Mouse (Mus musculus) heart, embryonic 11.5 days (tissue): ENCODE data around the gene Fgfr1op2. TPM values are rescaled to one million over a fixed set of nuclear protein-coding genes. Genes with fewer than 3 reads are reported as not detected.

ENCODE experiments used
- ATAC-seq: fragments of 200-750 bp; cut with Nextera tagmentation; replicated peaks from 2 replicates; pipeline ENCODE4 v1.8.0; 2017; ENCODE audit warnings: moderate library complexity; ENCODE audit not compliant: insufficient number of reproducible peaks, low FRiP score, low TSS enrichment
- H3K27ac ChIP-seq: fragments of 300-500 bp; sonication (generic); 2 replicates; pipeline ENCODE4 v1.5.1; 2014; ENCODE audit warnings: mild to moderate bottlenecking, low read depth, low read length
- H3K27me3 ChIP-seq: fragments of 300-500 bp; sonication (generic); 2 replicates; pipeline ENCODE4 v1.6.1; 2014; ENCODE audit warnings: mild to moderate bottlenecking, low read length, mixed read lengths; ENCODE audit not compliant: control insufficient read depth, insufficient read depth
- H3K36me3 ChIP-seq: fragments of 300-500 bp; sonication (generic); 2 replicates; pipeline ENCODE4 v1.6.1; 2014; ENCODE audit warnings: mild to moderate bottlenecking, low read length, moderate library complexity, mixed read lengths; ENCODE audit not compliant: control insufficient read depth, insufficient read depth
- H3K4me1 ChIP-seq: fragments of 300-500 bp; sonication (generic); 2 replicates; pipeline ENCODE4 v1.6.1; 2014; ENCODE audit warnings: low read length; ENCODE audit not compliant: control insufficient read depth, insufficient read depth
- H3K4me2 ChIP-seq: fragments of 300-500 bp; sonication (generic); 2 replicates; pipeline ENCODE4 v1.6.1; 2014; ENCODE audit warnings: mild to moderate bottlenecking, moderate library complexity
- H3K4me3 ChIP-seq: fragments of 300-500 bp; sonication (generic); 2 replicates; pipeline ENCODE4 v1.5.1; 2014; ENCODE audit warnings: low read depth, low read length
- H3K9ac ChIP-seq: fragments of 300-500 bp; sonication (generic); 2 replicates; pipeline ENCODE4 v1.6.1; 2014; ENCODE audit warnings: mild to moderate bottlenecking, low read depth, low read length, moderate library complexity
- H3K9me3 ChIP-seq: fragments of 300-500 bp; sonication (generic); replicated peaks from 2 replicates; pipeline ENCODE4 v1.6.1; 2016; ENCODE audit warnings: low read length; ENCODE audit not compliant: control insufficient read depth
- WGBS: fragments of 180-500 bp; shearing (Covaris S2); extraction: QIAGEN DNeasy Blood & Tissue Kit; methylation state at CpG from one replicate; pipeline ENCODE4 v1.1.7; 2014; ENCODE audit not compliant: insufficient replicate concordance; 5-methylcytosine and 5-hydroxymethylcytosine counted together
- polyA plus RNA-seq: library from polyadenylated mRNA; unstranded; fragments of >200 nt; fragmentation: Nextera tagmentation; extraction: Ambion mirVana; gene quantifications from 2 replicates; pipeline ENCODE4 v1.2.1, GENCODE M21; 2014

Fgfr1op2 gene
- polyA plus RNA-seq, 1 experiment from 2014 or later = 92.8 TPM

GRCm38 (mm10) chr6:146612736-146613135, 35.7 kb downstream of the Fgfr1op2 start:
- Histone ChIP-seq H3K9me3 (no peaks in the 10 kb centered on the region), H3K27ac (no peak overlapping the region), H3K4me3 (no peak overlapping the region), H3K4me2 (no peak overlapping the region), H3K36me3 (peaks cover 42% of the 10 kb centered on the region), H3K9ac (no peak overlapping the region), H3K4me1 (no peaks in the 10 kb centered on the region), H3K27me3 (no peaks in the 10 kb centered on the region)
- WGBS = 89% methylated on average over 5 of the region's 5 CpGs
- no peak for ATAC-seq

GRCm38 (mm10) chr6:146613907-146614306, 36.9 kb downstream of the Fgfr1op2 start:
- H3K9me3 ChIP-seq = no peaks in the 10 kb centered on the region
- no peaks in the 10 kb centered on the region for H3K27me3 ChIP-seq
- WGBS = 89% methylated on average over 5 of the region's 5 CpGs
- no peak overlapping the region for H3K27ac ChIP-seq
- no peak for ATAC-seq
- H3K9ac ChIP-seq = no peak overlapping the region
- H3K36me3 ChIP-seq = peaks cover 51% of the 10 kb centered on the region
- no peaks in the 10 kb centered on the region for H3K4me1 ChIP-seq
- H3K4me3 ChIP-seq = no peak overlapping the region
- no peak overlapping the region for H3K4me2 ChIP-seq

- H3K36me3 ChIP-seq = peaks cover 50% of the 10 kb centered on the region
- H3K9ac ChIP-seq = no peak overlapping the region
- H3K4me1 ChIP-seq = no peaks in the 10 kb centered on the region
- no peak overlapping the region for H3K27ac ChIP-seq
- no peak overlapping the region for H3K4me2 ChIP-seq
- H3K4me3 ChIP-seq = no peak overlapping the region
- no peaks in the 10 kb centered on the region for H3K9me3 ChIP-seq
- 90% methylated on average over 5 of the region's 5 CpGs for WGBS
- ATAC-seq = no peak
- H3K27me3 ChIP-seq = no peaks in the 10 kb centered on the region
Measured at GRCm38 (mm10) chr6:146614541-146614940, 37.5 kb downstream of the Fgfr1op2 start.

- Histone ChIP-seq H3K27me3 (no peaks in the 10 kb centered on the region), H3K36me3 (peaks cover 43% of the 10 kb centered on the region), H3K4me2 (no peak overlapping the region), H3K27ac (no peak overlapping the region), H3K4me1 (no peaks in the 10 kb centered on the region), H3K4me3 (no peak overlapping the region), H3K9me3 (no peaks in the 10 kb centered on the region), H3K9ac (no peak overlapping the region)
- 92% methylated on average over 8 of the region's 8 CpGs for WGBS
- ATAC-seq = no peak
Measured at GRCm38 (mm10) chr6:146615891-146616290, 38.9 kb downstream of the Fgfr1op2 start.

- peaks cover under 1% of the 10 kb centered on the region; the same call in 1 of the 2 replicates for H3K4me1 ChIP-seq
- 85% methylated on average over 2 of the region's 2 CpGs for WGBS
- no peak overlapping the region for H3K27ac ChIP-seq
- no peaks in the 10 kb centered on the region for H3K27me3 ChIP-seq
- no peak overlapping the region for H3K4me2 ChIP-seq
- H3K9ac ChIP-seq = no peak overlapping the region
- H3K4me3 ChIP-seq = no peak overlapping the region
- ATAC-seq = no peak
- peaks cover 43% of the 10 kb centered on the region for H3K36me3 ChIP-seq
- no peaks in the 10 kb centered on the region for H3K9me3 ChIP-seq
Measured at GRCm38 (mm10) chr6:146616670-146617069, 39.7 kb downstream of the Fgfr1op2 start.

GRCm38 (mm10) chr6:146628123-146628522, 51.1 kb downstream of the Fgfr1op2 start:
- H3K27me3 ChIP-seq = no peaks in the 10 kb centered on the region
- ATAC-seq = no peak
- no peak overlapping the region for H3K9ac ChIP-seq
- WGBS = 86% methylated on average over 3 of the region's 3 CpGs
- H3K36me3 ChIP-seq = peaks cover 3% of the 10 kb centered on the region; the same call in 1 of the 2 replicates
- no peak overlapping the region for H3K4me2 ChIP-seq
- H3K9me3 ChIP-seq = no peaks in the 10 kb centered on the region
- no peak overlapping the region for H3K27ac ChIP-seq
- peaks cover 19% of the 10 kb centered on the region for H3K4me1 ChIP-seq
- H3K4me3 ChIP-seq = no peak overlapping the region

- Histone ChIP-seq H3K4me2 (no peak overlapping the region), H3K36me3 (peaks cover under 1% of the 10 kb centered on the region; the same call in 1 of the 2 replicates), H3K4me3 (no peak overlapping the region), H3K27ac (no peak overlapping the region; the same call in 1 of the 2 replicates), H3K9ac (no peak overlapping the region), H3K27me3 (no peaks in the 10 kb centered on the region), H3K9me3 (no peaks in the 10 kb centered on the region), H3K4me1 (peaks cover 21% of the 10 kb centered on the region)
- 0 out of 2 replicates have a peak, but pooled peaks have one; percentile 63 for ATAC-seq
- WGBS = 52% methylated on average over 9 of the region's 9 CpGs
Measured at GRCm38 (mm10) chr6:146629781-146630756, 53.1 kb downstream of the Fgfr1op2 start.

GRCm38 (mm10) chr6:146630961-146631360, 54.0 kb downstream of the Fgfr1op2 start:
- no peak for ATAC-seq
- H3K9me3 ChIP-seq = no peaks in the 10 kb centered on the region
- H3K27me3 ChIP-seq = no peaks in the 10 kb centered on the region
- H3K4me3 ChIP-seq = no peak overlapping the region
- H3K36me3 ChIP-seq = no peaks in the 10 kb centered on the region
- H3K4me2 ChIP-seq = no peak overlapping the region
- H3K27ac ChIP-seq = no peak overlapping the region
- 77% methylated on average over 4 of the region's 4 CpGs for WGBS
- no peak overlapping the region for H3K9ac ChIP-seq
- peaks cover 21% of the 10 kb centered on the region for H3K4me1 ChIP-seq
